Mouse (Mus musculus) stomach, postnatal 0 days (tissue): ENCODE results near the gene Ces2c. TPM values are rescaled to one million over a fixed set of nuclear protein-coding genes. Genes with fewer than 3 reads are reported as not detected.
"Not testable (repeated sequence)": the region's sequence is repeated elsewhere in the genome, so short reads cannot be mapped to it uniquely, and the experiment has no call there.

Experiments used
- ATAC-seq: fragments of 200-750 bp; cut with Nextera tagmentation; 2 replicates; pipeline ENCODE4 v1.8.0; 2017; ENCODE audit not compliant: low FRiP score, low TSS enrichment
- DNase-seq: peaks from one replicate; pipeline ENCODE4 v3.0.0-alpha.2; 2016; ENCODE audit warnings: low spot score
- H3K27ac ChIP-seq: fragments of 300-500 bp; sonication (generic); replicated peaks from 2 replicates; pipeline ENCODE4 v1.5.1; 2014; ENCODE audit warnings: mild to moderate bottlenecking, control low read depth
- H3K27me3 ChIP-seq: fragments of 300-500 bp; sonication (generic); 2 replicates; pipeline ENCODE4 v1.6.1; 2014; ENCODE audit warnings: low read length; ENCODE audit not compliant: control insufficient read depth, insufficient read depth
- H3K36me3 ChIP-seq: fragments of 300-500 bp; sonication (generic); 2 replicates; pipeline ENCODE4 v1.6.1; 2014; ENCODE audit warnings: low read length, mixed read lengths; ENCODE audit not compliant: control insufficient read depth, insufficient read depth
- H3K4me1 ChIP-seq: fragments of 300-500 bp; sonication (generic); replicated peaks from 2 replicates; pipeline ENCODE4 v1.6.1; 2014; ENCODE audit warnings: antibody characterized with exemption; ENCODE audit not compliant: control insufficient read depth, insufficient read depth
- H3K4me2 ChIP-seq: fragments of 300-500 bp; sonication (generic); replicated peaks from 2 replicates; pipeline ENCODE4 v1.6.1; 2014; ENCODE audit warnings: low read depth, mild to moderate bottlenecking, control low read depth, moderate library complexity
- H3K4me3 ChIP-seq: fragments of 300-500 bp; sonication (generic); 2 replicates; pipeline ENCODE4 v1.5.1; 2014; ENCODE audit warnings: low read depth, low read length, control low read depth
- H3K9ac ChIP-seq: fragments of 300-500 bp; sonication (generic); 2 replicates; pipeline ENCODE4 v1.6.1; 2014; ENCODE audit warnings: mild to moderate bottlenecking, low read length, control low read depth, mixed read lengths
- H3K9me3 ChIP-seq: fragments of 300-500 bp; sonication (generic); 2 replicates; pipeline ENCODE4 v1.6.1; 2016; ENCODE audit warnings: low read length; ENCODE audit not compliant: control insufficient read depth
- CTCF ChIP-seq: IDR thresholded peaks from 2 replicates; pipeline ENCODE4 v1.5.1; 2016; ENCODE audit warnings: antibody characterized with exemption, low read depth, mild to moderate bottlenecking, moderate library complexity
- EP300 ChIP-seq: optimal IDR thresholded peaks from 2 replicates; pipeline ENCODE3; 2016; ENCODE audit warnings: antibody characterized with exemption
- WGBS: fragments of 180-500 bp; shearing (Covaris S2); extraction: QIAGEN DNeasy Blood & Tissue Kit; methylation state at CpG from one replicate; pipeline ENCODE4 v1.1.7; 2014; 5-methylcytosine and 5-hydroxymethylcytosine counted together
- polyA plus RNA-seq: library from polyadenylated mRNA; unstranded; fragments of >200 nt; fragmentation: Nextera tagmentation; extraction: Ambion mirVana; gene quantifications from 2 replicates; pipeline ENCODE4 v1.2.1, GENCODE M21; 2015

The Ces2c gene
- polyA plus RNA-seq, 1 experiment from 2014 or later = 113 TPM

DNA sequence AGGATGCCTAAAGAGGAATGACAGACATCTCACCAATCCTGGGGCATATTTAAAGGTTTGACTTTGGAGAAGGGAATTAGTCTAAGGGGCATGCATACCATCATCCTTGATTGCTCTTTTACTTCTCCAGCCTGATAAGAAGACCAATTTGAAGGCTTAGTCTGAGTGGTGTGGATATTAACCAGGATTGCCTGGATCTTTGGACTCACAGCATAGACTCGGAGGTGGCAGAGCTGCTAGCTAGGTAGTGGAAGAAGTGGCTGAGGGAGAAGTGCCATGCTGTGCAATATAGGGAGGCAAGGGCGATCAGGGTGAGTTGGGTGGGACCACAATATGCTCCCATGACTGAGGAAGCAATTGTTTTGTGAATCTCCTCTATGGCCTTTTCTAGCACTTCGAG lies 18.6 kb upstream of the Ces2c start:
- Histone ChIP-seq H3K9ac (no peak overlapping the region), H3K27me3 (no peaks in the 10 kb centered on the region), H3K4me2 (no peak overlapping the region), H3K9me3 (no peaks in the 10 kb centered on the region), H3K36me3 (no peaks in the 10 kb centered on the region), H3K27ac (no peak overlapping the region), H3K4me3 (no peak overlapping the region), H3K4me1 (no peaks in the 10 kb centered on the region)
- TF ChIP-seq EP300 (no peak), CTCF (no peak)
- no peak for DNase-seq
- WGBS = 78% methylated on average over 3 of the region's 3 CpGs
- ATAC-seq = no peak

DNA sequence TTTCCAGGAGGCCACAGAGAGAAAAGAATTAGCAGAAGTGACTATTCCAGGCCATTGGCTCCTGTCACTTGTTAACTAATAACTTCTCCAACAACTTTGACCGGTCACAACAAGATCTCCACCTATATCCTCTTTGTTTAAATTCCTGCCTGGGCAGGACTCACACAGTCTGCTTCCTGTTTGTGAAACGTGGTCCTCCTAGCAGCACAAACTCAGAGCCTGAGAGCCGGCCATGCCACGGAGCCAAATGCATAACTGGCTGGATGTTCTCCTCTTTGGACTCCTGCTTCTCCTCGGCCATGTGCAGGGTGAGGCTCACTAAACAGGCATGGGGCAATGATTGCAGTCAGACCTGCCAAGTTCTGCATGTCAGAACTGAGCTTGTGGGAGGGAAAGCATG lies 15.4 kb upstream of the Ces2c start, which contains the start of gene Ces2b:
Gene Ces2b (plus strand): TSS at position 133 of the 400 bp plus-strand sequence.
- no peak for TF ChIP-seq CTCF
- TF ChIP-seq EP300 = no peak
- 30% methylated on average over 5 of the region's 5 CpGs for WGBS
- H3K36me3 ChIP-seq = no peaks in the 10 kb centered on the region
- no peaks in the 10 kb centered on the region for H3K4me1 ChIP-seq
- peak; percentile 72 for ATAC-seq
- no peaks in the 10 kb centered on the region for H3K27me3 ChIP-seq
- H3K4me2 ChIP-seq = no peak within 1 kb of the TSS
- no peak for DNase-seq
- no peak within 1 kb of the TSS for H3K9ac ChIP-seq
- 0 out of 2 replicates have a peak within 1 kb of the TSS, but pooled peaks have one; percentile 18 for H3K27ac ChIP-seq
- H3K9me3 ChIP-seq = no peaks in the 10 kb centered on the region
- H3K4me3 ChIP-seq = no peak within 1 kb of the TSS

DNA sequence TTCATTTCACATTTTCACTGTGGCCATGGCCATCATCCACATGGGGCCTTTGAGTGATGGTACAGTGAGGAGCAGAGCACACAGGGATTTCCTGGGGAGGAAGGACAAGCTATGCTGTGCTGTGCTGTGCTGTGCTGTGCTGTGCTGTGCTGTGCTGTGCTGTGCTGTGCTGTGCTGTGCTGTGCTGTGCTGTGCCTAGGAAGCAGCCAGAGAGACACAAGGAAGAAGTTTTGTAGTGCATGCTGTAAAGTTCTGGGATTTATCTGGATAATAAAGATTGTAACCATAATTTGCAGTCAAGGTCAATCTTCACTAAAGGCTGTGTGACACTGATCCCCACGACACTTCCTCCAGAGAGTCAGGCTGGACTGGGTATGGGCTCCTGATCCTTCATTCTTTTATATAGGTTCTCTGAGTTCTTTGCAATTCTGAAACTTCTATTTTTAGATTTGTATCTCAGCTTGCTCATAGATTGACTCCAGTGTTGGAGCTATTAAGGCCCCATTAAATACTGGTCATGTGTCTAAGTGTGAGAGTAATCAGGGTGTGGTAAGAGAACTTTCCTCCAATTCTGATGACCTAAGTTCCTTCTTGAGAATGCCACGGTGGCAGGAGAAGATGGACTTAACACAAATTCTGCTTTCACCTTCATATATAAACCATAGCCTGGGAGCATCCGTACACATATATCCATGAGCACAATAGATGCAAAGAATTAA lies 5.3 kb upstream of the Ces2c start:
- H3K9ac ChIP-seq = no peak overlapping the region
- no peak for DNase-seq
- no peak for TF ChIP-seq CTCF
- no peak for TF ChIP-seq EP300
- H3K4me3 ChIP-seq = no peak overlapping the region
- 73% methylated on average over 3 of the region's 3 CpGs for WGBS
- H3K27ac ChIP-seq = no peak overlapping the region
- no peaks in the 10 kb centered on the region for H3K9me3 ChIP-seq
- no peaks in the 10 kb centered on the region for H3K27me3 ChIP-seq
- no peak overlapping the region for H3K4me2 ChIP-seq
- ATAC-seq = peak; percentile 90
- no peaks in the 10 kb centered on the region for H3K4me1 ChIP-seq
- H3K36me3 ChIP-seq = no peaks in the 10 kb centered on the region

DNA sequence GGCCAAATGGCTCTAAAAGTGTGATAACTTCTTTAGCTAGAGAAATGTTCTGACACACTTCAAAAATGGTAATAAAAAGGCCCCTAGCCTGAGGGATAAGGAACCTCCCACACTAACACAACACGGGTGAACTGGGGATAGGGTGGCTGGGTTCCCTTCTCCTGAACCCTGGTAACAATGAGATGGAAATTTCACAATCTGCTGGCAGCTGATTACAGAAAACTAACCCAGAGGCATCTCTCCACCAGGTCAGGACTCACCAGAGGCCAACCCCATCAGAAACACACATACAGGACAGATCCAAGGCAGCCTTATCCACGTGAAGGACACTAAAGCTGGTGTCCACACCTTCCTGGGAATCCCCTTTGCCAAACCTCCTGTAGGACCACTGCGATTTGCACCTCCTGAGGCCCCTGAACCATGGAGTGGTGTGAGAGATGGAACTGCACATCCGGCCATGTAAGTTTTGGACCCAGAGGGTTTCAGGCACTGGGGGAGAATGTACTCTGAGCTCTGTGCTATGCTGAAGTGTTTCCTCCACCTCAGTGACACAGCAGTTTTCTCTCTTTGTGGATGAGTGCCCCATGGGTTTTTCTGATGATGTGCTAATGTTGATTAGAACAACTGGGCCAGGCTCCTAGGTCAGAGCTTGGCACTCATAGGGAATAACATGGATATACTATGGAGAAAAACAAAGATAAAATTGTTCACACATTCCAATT lies 1.0 kb downstream of the Ces2c start:
- Histone ChIP-seq H3K9me3 (no peaks in the 10 kb centered on the region), H3K27me3 (no peaks in the 10 kb centered on the region), H3K4me3 (no peak overlapping the region), H3K36me3 (no peaks in the 10 kb centered on the region), H3K4me2 (no peak overlapping the region), H3K9ac (no peak overlapping the region), H3K4me1 (no peaks in the 10 kb centered on the region), H3K27ac (no peak overlapping the region)
- ATAC-seq (peak; percentile 23; the same call in 1 of the 2 replicates), DNase-seq (no peak)
- 76% methylated on average over 4 of the region's 4 CpGs for WGBS
- no peak for TF ChIP-seq CTCF

DNA sequence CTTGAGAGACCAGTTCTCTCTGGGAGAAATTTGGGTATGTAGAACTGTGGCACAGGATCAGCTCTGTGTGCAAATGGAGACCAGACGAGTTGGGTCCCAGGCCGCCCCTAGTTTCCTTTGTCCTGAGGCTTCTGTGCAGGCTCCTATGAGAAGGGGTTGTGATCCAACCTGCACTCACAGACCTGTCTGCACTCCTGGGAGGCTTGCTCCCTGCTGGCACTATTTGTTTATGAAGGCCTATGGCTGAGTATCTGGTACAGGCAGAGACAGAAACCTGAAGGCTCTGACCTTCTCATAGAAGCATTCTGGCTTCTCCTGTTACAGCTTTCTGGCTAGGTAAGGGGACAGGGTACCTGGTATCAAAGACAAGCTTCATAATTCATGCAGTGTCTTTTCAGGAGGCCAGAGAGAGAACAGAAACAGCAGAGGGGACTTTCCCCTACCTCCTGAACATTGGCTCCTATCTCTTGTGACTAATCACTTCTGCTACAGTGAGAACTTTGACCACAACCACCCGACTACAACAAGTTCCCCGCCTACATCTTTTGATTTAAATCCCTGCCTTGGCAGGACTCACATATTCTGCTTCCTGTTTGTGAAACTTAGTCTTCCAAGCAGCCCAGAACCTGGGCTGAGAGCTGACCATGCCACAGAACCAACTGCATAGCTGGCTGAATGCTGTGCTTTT lies 20.1 kb downstream of the Ces2c start:
- not testable (repeated sequence) for H3K27me3 ChIP-seq, H3K9me3 ChIP-seq, H3K4me3 ChIP-seq, H3K36me3 ChIP-seq, H3K9ac ChIP-seq, DNase-seq, H3K4me1 ChIP-seq, H3K4me2 ChIP-seq, H3K27ac ChIP-seq
- ATAC-seq = peak; percentile 94
- no CpG with 5 or more reads among the region's 4 CpGs for WGBS

DNA sequence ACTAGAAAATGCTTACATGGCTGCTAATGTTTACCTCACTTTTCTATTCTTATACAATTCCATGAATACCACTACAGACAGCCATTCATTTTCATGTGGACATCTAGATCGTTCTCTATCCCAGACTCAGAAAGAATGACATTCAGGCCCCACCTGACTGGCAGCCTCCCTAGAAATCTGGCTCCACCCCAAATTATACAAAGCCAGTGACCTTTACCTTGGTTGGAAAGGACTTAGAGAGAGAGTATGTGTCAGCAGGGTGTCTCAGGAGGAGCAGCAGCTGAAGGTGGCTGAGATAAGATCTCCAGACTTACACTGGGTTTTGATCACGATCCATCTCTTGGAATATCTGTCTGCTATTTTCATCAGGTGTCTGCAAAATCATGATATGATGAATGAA lies 22.0 kb downstream of the Ces2c start:
- not testable (repeated sequence) for H3K36me3 ChIP-seq, H3K27ac ChIP-seq, DNase-seq, H3K9me3 ChIP-seq, H3K4me1 ChIP-seq, H3K27me3 ChIP-seq, H3K4me3 ChIP-seq, H3K4me2 ChIP-seq, H3K9ac ChIP-seq
- no CpG with 5 or more reads among the region's 2 CpGs for WGBS
- ATAC-seq = peak; percentile 68

DNA sequence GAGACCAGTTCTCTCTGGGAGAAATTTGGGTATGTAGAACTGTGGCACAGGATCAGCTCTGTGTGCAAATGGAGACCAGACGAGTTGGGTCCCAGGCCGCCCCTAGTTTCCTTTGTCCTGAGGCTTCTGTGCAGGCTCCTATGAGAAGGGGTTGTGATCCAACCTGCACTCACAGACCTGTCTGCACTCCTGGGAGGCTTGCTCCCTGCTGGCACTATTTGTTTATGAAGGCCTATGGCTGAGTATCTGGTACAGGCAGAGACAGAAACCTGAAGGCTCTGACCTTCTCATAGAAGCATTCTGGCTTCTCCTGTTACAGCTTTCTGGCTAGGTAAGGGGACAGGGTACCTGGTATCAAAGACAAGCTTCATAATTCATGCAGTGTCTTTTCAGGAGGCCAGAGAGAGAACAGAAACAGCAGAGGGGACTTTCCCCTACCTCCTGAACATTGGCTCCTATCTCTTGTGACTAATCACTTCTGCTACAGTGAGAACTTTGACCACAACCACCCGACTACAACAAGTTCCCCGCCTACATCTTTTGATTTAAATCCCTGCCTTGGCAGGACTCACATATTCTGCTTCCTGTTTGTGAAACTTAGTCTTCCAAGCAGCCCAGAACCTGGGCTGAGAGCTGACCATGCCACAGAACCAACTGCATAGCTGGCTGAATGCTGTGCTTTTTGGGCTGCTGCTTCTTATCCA lies 39.5 kb downstream of the Ces2c start:
- peak; percentile 95 for ATAC-seq
- not testable (repeated sequence) for H3K9ac ChIP-seq, H3K4me2 ChIP-seq, H3K4me3 ChIP-seq, DNase-seq, H3K4me1 ChIP-seq, H3K9me3 ChIP-seq, H3K27me3 ChIP-seq, H3K36me3 ChIP-seq, H3K27ac ChIP-seq
- WGBS = no CpG with 5 or more reads among the region's 4 CpGs
